Mouse (Mus musculus) CD8-positive naive resting alpha-beta T cell, adult 2 months (primary cell): ENCODE results near the gene Itpka.
"Not testable (repeated sequence)": the region's sequence is repeated elsewhere in the genome, so short reads cannot be mapped to it uniquely, and the experiment has no call there.

Experiments used
- DNase-seq, 2 experiments: peaks; one replicate each; pipeline ENCODE4 v3.0.0; 2022; ENCODE audit warnings: low read depth in 2 of 2, low spot score in 2 of 2

Itpka gene

DNA sequence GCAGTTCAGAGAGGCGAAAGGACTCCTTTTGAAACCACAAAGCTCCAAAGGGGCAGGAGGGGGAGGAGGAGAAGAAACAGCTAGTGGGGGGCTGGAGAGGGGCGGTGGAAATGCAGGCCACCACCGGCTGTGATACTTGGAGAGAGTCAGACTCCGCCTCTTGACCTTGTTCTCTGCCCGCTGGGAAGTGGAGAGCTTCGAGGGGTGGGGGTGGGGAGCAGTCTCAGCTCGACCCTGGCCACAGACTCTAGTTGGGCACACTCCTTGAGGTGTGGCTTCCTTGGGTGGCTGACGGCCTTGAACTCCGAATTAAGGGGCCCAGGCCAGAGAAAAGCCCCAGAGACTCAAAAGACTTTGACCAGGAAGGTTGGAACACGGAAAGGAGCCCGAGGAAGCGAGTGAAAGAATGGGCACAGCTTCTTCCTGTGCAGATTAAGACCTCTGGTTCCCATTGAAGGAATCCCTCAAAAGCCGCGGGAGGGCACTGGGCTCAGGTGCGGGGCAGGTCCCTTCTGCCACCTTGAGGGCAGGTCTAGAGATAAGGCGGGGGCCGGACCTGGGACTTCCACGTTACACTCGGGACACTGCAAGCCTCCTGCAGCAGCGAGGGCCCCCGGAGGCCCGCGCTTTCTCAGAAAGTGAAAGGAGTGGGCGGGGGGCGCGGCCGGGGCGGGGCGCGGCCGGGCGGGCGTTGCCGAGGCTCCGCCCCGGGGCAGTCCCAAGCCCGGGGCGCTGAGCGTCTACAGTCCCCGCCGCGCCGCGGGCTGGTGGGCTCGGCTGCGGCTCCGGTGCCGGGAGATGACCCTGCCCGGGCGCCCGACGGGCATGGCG, at the start of gene Itpka:
Gene Itpka, plus strand, starts transcription at position 757 of the 831 bp plus-strand sequence.
- DNase-seq = peak; percentile 43 to 63

DNA sequence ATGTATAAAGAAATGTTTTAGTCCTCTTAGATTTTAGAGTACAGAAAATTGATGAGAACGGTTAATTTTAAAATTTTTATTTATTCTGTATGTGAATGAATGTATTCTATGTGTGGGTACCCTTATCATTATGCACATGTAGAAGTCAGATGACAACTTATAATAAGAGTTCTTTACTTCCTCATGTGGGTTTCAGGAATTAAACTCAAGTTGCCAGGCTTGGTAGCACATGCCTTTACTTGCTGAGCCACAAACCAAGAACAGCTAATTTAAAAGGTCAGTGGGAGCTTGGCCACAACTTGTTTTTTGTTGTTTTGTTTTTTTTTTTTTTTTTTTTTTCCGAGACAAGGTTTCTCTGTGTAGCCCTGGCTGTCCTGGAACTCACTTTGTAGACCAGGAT, 47.3 kb upstream of the Itpka start:
- no peak for DNase-seq

DNA sequence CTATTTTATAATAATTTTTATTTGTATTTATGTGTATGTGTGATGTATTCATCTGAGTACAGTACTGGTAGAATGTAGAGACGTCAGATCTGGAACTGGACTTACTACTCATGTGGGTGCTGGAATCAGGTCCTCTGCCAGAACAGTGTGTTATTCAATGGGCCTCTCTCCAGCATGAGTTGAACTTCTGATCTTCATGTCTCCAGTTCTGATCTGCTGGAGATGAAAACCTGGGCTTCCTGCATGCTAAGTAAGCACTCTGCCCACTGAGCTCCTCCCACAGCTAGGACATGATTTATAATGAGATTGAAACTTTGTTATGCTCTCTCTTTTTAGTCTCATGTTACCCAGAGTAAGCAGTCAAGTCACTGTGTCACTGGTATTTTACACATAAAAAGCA, 46.0 kb upstream of the Itpka start:
- no peak for DNase-seq

DNA sequence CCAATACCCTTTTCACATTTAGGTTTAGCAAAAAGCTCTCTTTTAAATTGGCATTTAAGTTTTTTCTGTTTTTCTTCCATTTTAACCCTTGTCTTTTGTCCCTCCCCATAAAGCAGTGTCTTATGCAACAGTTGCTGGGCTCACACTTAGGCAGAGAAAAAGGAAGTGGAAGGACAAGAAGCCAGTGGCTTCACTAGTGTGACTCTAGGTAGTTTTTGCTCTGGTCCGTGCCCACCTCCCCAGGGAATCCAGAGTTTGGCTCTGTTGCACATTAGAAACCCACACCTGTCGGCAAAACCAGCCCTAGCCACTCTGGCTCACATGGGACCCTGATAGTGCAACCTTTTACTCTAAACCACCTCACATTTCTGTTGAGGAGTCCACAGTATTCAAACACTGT, 43.7 kb upstream of the Itpka start:
- DNase-seq = no peak

DNA sequence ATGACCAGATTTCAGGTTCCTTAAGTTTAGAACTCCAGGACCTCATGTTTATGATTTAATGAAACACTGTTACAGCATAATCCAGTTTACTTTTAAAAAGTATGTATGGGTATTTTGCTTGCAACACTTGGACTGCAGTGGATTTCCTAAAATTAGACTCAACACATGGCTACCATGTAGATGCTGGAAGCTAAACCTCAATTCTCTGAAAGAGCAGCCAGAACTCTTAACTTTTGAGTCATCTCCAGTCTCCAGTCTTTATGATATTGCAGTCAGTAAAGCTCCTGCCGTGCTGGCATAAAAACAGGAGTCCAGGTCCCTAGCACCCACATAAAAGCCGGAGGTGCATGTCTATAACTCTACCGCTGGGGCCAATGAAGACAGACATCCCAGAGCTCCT, 42.2 kb upstream of the Itpka start:
- DNase-seq = no peak

DNA sequence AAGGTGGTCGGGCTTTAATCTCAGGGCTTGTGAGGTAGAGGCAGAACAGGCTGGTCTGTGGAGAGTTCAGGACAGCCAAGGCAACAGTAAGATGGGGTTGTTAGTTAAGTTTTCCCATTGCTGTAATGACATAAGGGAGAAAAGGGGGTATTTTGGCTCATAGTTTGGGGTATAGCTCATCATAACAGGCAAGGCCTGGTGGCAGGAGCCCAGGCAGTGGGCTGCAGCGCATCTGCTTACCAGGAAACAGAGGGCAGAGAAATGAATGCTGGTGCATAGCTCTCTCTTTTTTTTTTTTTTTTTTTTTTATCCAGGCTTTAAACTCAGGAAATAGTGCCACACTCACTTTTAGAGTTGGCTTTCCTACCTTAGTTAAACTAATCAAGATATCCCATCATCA, 39.0 kb upstream of the Itpka start:
- no peak for DNase-seq

DNA sequence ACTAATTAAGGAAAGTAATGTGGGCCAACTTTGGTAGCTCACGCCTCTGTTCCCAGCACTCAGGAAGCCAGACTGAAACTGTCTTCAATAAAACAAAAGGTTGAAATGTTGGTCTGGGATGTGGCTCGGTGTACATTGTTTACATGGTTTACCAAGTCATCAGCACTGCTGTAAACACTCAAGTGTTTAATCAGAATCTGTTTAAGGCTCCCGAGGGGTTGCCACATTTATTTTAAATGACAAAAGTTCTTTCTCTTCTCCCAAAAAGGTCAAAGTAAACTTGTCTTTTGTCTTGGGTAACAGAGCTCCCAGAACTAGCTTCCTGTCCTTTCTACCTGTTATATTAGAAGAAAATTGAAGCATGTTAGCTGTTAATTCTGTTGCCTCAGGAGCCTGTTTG, 34.5 kb upstream of the Itpka start:
- no peak for DNase-seq

DNA sequence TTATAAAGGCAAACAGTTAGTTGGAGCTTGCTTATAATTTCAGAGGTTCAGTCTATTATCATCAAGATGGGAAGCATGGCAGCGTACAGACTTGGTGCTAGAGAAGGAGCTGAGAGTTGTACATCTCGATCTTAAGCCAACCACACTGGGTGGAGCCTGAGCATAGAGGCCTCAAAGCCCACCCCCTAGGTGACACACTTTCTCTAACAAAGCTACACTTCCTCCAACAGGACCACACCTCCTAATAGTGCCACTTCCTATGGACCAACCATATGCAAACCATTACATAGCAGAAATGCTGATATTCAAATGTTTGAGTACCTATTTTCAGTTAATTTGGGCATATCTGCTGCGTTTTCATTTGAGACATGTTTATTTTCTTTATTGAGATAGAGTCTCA, 32.1 kb upstream of the Itpka start:
- no peak for DNase-seq

DNA sequence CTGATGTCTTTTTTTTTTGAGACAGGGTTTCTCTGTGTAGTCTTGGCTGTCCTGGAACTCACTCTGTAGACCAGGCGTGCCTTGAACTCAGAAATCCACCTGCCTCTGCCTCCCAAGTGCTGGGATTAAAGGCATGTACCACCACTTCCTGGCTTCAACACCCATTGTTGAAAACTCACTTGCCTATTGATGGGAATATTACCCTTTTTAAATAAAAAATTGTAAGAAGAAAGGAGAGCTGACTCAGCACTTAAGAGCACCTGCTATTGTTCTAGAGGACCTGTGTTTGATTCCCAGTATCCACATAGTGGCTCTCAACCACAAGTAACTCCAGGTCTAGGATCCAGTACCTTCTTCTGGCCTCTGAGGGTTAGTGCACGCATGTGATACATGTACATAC, 26.3 kb upstream of the Itpka start:
- DNase-seq = not testable (repeated sequence)

DNA sequence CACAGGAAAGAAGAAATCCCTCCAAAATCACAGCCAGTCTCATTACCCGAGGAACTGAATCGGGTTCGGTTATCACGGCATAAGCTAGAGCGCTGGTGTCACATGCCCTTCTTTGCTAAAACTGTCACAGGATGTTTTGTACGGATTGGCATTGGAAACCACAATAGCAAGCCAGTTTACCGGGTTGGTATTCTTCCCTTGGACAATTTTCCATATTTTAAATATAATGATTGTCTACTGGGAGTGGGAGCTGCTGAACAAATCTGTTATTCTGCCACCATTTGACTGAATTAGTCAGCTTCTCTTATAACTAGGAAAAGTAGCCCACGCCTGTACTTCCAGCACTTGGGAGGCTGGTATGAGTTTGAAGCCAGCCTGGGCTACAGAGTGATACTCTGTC, 21.1 kb upstream of the Itpka start:
- DNase-seq = no peak

DNA sequence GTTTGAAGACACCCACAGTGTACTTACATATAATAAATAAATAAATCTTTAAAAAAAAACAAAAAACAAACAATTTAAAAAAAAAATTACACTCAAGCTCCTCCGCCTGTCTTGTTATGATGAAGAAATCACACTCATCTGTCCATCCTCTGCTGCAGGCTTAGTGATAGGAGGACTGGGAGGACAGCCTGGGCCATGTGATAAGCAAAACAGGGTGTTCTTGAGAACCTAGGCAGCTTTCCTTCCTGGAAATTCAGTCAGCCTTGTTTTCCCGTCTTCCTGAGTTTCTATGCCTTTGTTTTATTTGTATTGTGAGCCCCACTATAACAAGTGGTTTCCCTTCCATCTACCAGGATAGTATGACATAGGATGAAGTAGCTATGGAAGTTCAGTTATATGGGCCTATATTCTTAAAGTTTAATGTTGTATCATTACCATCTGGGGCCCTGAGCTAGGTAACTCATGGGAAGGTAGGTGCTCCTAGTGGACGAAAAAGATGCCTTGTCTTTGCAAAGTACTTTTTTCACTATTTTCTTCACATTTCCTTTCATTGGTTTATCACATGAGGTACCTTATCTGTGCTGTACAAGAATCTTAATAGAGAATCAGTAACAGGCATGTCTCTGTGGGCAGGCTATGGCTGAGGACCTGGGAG, 14.2 kb upstream of the Itpka start:
- no peak for DNase-seq

DNA sequence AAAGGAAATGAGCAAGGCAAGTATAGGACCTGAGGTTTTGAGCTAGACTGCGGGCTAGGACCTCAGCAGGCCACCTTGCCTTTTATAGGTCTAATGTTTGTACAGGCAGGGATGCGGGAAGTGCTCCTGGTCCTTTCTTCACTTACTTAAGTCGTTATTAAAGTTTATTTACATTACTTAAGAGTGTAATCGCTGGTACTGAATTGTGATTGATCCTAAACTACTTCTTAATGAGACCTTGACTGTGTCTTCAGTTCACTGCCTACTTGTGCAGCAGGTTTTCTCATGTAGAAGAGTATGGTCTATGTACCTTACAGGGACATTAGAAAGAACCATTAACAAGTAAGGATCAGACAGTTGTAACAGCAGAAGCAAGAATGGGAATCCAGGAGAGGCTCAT, 11.4 kb upstream of the Itpka start:
- DNase-seq = no peak

DNA sequence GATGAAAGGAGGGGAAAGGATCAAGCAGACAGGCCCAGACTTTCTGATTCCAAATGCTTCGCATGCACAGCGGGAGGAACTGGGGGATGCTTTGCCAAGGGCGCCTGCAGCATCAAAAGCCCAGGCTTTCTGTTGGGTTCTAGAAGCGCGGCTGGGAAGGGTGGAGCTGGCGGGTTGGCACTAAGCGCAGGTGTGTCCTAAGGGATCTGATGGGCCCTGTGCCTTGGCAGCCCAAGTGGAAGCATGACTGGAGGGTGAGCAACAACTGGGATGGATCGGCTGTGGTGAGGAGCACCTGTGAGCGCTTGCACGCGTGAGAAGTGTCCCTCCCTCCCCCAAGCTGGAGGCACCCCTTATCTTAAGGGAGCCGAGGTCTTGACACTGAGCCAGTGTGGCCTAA, 5.0 kb upstream of the Itpka start:
- no peak for DNase-seq

DNA sequence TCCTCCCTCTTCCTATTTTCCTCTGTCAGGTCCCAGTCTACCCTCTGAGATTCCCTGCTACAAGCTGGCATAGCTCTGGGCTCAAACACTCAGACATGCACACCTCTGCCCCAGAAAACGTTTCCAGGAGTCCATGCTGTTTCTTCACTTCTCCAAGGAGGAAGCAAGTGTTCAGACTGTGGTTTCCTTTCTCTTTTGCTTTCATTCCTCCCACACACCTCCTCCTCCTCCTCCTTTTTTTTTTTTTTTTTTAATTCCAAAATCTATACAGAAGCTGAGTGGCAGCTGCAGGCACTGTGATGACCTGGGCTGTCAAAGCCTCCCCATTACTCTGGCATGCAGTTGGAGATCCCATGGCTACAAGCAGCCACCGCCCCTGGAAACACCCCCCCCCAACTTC, 1.6 kb upstream of the Itpka start:
- DNase-seq = no peak

DNA sequence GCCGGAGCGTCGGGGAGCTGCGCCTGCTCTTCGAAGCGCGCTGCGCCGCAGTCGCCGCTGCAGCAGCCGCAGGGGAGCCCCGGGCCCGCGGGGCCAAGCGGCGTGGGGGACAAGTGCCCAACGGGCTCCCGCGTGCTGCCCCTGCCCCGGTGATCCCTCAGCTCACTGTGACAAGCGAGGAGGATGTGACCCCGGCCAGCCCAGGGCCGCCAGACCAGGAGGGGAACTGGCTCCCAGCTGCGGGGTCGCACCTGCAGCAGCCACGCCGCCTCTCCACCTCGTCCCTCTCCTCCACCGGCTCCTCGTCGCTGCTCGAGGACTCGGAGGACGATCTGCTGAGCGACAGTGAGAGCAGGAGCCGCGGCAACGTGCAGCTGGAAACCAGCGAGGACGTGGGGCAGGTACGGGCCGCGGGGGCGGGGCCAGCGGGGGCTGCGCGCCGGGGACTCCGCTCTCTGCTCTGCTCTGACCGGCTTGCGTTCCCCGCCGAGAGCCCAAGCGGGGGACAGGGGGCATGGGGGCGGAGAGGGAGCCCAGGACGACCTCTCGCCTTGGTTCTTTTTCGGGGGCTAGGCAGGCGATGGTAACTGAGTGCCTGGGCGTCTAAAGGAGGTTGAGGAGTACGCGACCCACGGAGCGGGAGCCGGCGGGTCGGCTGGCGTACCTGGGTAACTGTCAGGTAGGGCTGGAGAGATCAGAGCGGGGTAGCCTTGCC, 481 bp downstream of the Itpka start:
- peak; percentile 44 to 46 for DNase-seq

DNA sequence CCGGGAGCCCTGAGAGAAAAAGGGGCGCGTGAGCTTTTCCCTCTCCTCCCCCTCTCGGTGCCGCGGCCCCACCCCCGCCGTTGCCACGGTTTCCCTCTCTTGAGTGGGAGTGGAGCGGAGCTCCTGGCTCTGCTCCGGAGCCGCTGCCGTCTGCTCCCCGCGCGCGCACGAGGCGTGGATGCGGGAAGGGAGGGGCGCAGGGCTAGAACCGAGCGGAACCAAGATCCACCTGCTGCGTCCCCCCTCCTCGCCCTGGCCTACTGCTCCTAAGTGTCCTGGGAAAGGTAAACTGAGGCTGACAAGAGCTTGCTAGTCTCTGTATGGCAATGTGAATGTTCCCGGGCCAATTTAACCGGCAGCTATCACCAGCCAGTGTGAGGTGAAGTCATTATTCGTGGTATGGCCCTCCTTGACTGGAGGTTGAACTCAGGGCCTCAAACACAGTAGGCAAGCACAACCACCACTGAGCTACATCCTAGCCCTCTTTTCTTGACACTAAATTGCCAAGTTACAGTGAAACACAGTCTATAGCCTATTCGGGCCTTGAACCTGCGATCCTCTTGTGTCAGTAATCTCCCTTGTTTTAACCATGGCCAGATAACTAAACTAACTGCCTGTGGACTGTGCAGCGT, 1.2 kb downstream of the Itpka start:
- no peak for DNase-seq

DNA sequence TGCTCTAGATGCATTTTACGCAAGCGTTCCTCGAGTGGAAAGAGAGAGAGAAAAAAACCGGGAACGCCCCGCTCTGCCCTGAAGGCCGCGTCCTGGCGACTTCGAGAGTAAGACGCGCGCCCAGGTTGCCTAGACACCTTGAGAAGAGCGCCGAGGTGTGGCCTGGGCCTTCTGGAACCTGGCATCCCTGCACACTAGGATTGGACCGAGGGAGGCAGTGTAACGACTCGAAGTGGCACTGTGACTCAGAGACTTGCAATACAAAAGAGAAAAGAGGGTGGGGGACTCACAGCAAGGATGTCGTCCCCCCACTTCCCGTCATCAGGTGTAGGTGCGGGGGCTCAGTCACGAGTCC, 1.6 kb downstream of the Itpka start:
- DNase-seq = no peak

DNA sequence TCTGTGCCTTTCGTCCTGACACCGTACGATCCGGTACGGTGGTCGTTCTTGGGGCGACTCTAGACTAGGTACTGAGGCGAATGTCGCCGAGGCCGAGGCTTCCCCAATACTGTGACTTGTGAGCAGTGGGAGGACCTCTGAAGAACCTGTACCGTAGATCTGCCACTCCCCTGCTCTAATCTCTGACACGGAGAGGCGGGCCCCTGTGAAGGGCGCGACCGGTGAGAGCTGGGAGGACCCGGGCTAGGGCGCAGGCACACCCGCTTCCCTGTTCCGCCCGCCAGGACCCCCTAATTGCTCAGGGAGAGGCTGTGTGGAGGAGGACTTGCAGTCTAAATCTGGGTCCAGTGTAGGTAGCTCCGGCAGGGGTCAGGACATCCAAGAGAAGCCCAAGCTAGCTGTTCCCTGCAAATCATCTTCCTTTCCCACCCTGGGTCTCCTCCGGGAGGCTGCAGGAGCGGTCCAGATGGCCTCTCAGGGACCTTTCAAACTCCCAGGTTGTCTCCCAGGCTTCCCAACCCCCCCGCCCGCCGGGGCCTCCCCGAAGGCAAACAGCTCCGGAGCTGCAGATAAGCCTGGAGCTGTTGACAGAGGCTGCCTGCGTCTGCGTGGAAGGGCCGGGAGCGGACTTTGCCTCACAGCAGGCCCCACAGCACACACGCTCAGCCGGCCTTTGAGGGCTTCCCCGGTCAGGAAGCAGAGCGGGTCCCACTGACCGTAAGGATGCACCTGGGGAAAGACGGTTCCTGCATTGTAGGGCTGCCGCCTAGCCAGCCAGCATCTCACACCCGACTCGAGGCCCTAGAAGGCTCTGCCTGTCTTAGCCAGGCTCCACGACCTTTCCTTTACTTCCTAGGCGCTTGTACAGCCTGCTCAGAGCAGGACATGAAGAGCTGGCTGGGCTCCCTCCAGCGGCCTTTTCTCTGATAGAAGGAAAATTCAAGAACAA, 2.3 kb downstream of the Itpka start:
- DNase-seq = peak in 1 of 2 experiments; percentile 25

DNA sequence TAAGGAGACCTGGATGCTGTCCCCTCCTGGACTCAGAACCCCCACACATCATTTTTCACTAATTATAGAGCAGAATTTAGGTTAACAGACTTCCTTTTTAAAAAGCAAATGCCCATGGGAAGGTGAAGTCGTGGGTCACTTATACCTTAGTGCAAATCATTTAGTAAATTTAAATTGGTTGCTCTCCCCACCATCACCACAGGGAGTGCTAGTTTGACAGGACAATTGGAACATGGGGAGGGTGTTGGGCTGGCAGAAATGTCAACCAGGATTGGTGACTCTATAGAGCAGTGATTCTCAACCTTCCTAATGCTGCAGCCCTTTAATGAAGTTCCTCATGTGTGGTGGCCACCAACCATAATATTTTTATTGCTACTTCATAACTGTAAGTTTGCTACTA, 3.1 kb downstream of the Itpka start:
- no peak for DNase-seq

DNA sequence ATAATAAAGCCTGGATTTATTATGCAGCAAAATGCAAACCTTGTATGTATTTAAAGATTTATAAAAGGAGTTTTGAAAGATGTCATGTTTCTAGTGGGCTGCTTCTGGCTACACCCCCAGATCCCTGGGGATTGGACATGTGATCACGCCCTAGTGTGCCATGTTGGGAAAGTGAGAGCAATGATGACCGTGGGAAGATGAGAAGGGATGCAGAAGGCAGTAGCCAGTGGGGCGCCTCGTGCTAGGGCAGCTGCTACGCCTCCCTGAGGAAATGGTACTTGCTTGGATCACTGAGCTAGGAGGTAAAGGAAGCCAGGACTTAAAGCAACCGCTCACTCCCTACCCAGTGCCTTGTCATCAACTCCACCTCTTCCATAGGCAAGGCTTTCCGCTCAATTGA, 5.4 kb downstream of the Itpka start:
- DNase-seq = no peak

DNA sequence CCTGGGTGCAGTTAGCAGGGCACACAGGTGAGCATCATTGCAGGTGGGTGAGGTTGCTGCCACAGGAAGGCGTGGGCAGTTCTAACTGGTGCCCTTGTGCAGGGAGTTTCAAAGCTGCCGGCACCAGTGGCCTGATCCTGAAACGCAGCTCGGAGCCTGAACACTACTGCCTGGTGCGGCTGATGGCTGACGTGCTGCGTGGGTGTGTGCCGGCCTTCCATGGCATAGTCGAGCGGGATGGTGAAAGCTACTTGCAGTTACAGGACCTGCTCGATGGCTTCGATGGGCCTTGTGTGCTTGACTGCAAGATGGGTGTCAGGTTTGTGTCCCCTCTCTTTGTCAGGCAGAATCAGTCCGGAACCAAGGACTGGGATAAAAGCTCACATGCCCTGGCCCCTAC, 7.1 kb downstream of the Itpka start:
- no peak for DNase-seq
